Mouse (Mus musculus): ENCODE data around the gene Clmp. TPM values are rescaled to one million over a fixed set of nuclear protein-coding genes. Genes with fewer than 3 reads are reported as not detected.

Clmp gene
- total RNA-seq, 2 experiments from 2014 or later, result 0.22 to 0.25 TPM

Other genes starting within 250 kb of the Clmp start
- gene Gramd1b, start 154.6 kb upstream of the Clmp start, total RNA-seq (2015), result 12.2 and 15.1 TPM in 2 replicates
- gene Gramd1b, start 154.6 kb upstream of the Clmp start, total RNA-seq (2017), result 6.7 and 15.5 TPM in 2 replicates
- gene Gm21915, start 15.3 kb upstream of the Clmp start, total RNA-seq (2015), result not detected in 2 replicates
- gene Gm21915, start 15.3 kb upstream of the Clmp start, total RNA-seq (2017), result not detected in 2 replicates
- gene Hspa8, start 115.0 kb downstream of the Clmp start, total RNA-seq (2015), result 3,635 and 4,207 TPM in 2 replicates
- 4,709 and 5,125 TPM in 2 replicates for gene Hspa8, start 115.0 kb downstream of the Clmp start, total RNA-seq (2017)
- not detected in 2 replicates for gene Bsx, start 188.2 kb downstream of the Clmp start, total RNA-seq (2015)
- gene Bsx, start 188.2 kb downstream of the Clmp start, total RNA-seq (2017), result not detected in 2 replicates

All from megakaryocyte progenitor cell, adult 5-6 weeks (primary cell).